Mouse (Mus musculus): Measurements from ENCODE around the gene Mthfd2. TPM values are rescaled to one million over a fixed set of nuclear protein-coding genes. Genes with fewer than 3 reads are reported as not detected.

Gene Mthfd2
- polyA plus RNA-seq (2014; fragmentation: Illumina TruSeq; extraction: RNeasy Lipid Tissue Mini Kit (QIAGEN cat#74804); ENCODE audit: low read depth, low replicate concordance), result 2.9 TPM

DNA sequence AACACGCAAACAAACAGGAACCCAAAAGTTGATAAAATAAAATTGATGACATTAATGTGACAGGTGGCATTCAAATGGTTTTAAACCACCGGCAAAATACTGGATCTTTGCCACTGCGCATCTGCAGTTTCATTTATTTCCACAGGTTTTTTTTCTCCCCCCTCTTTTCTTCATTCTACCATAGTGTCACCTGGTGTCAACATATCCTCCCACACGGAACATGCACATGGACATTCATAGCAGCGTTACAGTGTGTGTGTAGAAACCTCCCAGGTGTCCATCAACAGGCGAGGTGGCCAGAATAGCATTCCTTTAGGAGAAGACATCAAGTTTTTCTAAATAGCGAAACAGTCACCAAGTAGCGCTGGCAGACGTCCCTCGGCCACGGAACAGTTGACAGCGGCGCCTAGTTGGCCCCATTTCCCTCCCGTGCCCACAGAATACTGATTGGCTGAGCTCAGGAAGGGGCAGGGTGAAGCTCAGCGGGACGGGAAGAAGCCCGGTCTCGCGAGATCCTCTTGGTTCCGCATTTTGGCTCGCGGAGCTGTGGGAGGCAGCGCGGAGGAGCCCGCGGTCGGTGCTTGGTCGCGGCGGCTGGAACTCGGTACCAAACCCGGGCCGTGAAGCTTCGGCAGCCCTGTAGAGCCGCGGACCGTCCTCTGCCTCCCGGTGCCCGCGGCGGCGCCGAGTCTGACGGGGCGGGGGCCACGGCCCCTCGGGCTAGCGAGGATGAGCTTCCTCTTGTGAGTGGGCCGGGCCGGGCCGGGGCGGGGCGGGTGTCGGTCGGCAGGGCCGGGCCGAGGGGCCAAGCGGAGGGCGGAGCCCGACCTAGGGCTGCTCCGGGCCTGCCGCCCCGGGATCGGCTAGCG, at the start of gene Mthfd2, which contains the start of gene Mob1a:
Gene Mthfd2 (minus strand): TSS at position 384 of the 869 bp plus-strand sequence.
Gene Mob1a (plus strand): TSS at position 492 of the 869 bp plus-strand sequence.

DNA sequence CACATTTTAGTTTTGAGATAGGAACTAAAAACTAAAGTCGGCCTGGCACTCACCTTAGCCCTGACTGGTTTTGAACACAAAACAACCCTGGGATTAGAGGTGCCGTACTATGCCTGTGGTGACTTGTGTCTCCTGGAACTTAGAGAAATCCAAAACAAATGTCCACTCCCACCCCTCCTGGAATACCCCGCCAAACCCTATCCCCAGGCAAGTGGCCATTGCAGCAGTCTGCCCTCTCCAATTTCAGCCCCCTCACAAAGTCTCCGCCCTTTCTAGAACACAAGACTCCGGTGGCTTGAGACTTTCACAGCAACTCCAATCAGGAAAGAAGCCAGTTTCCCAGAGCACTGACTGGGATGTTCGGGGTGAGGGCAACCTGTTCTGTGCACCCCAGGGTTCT, 23.2 kb upstream of the Mthfd2 start, which contains the start of gene Bola3:
Gene Bola3 (plus strand): TSS at position 275 of the 400 bp plus-strand sequence.

Other genes with a start within 250 kb of the Mthfd2 start
- gene Pcgf1, start 248.0 kb downstream of the Mthfd2 start, polyA plus RNA-seq (2014; fragmentation: Illumina TruSeq; extraction: RNeasy Lipid Tissue Mini Kit (QIAGEN cat#74804); ENCODE audit: low read depth, low replicate concordance), result 10.6 TPM
- 0.76 TPM for gene Lbx2, start 239.5 kb downstream of the Mthfd2 start, polyA plus RNA-seq (2014; fragmentation: Illumina TruSeq; extraction: RNeasy Lipid Tissue Mini Kit (QIAGEN cat#74804); ENCODE audit: low read depth, low replicate concordance)
- 0.73 TPM for gene Ccdc142, start 224.3 kb downstream of the Mthfd2 start, polyA plus RNA-seq (2014; fragmentation: Illumina TruSeq; extraction: RNeasy Lipid Tissue Mini Kit (QIAGEN cat#74804); ENCODE audit: low read depth, low replicate concordance)
- gene Gm42688, start 224.3 kb downstream of the Mthfd2 start, polyA plus RNA-seq (2014; fragmentation: Illumina TruSeq; extraction: RNeasy Lipid Tissue Mini Kit (QIAGEN cat#74804); ENCODE audit: low read depth, low replicate concordance), result 1.6 TPM
- 134 TPM for gene Mrpl53, start 216.9 kb downstream of the Mthfd2 start, polyA plus RNA-seq (2014; fragmentation: Illumina TruSeq; extraction: RNeasy Lipid Tissue Mini Kit (QIAGEN cat#74804); ENCODE audit: low read depth, low replicate concordance)
- 11.1 TPM for gene Mogs, start 210.4 kb downstream of the Mthfd2 start, polyA plus RNA-seq (2014; fragmentation: Illumina TruSeq; extraction: RNeasy Lipid Tissue Mini Kit (QIAGEN cat#74804); ENCODE audit: low read depth, low replicate concordance)
- gene Wbp1, start 204.3 kb downstream of the Mthfd2 start, polyA plus RNA-seq (2014; fragmentation: Illumina TruSeq; extraction: RNeasy Lipid Tissue Mini Kit (QIAGEN cat#74804); ENCODE audit: low read depth, low replicate concordance), result 77.2 TPM
- gene Ino80b, start 200.5 kb downstream of the Mthfd2 start, polyA plus RNA-seq (2014; fragmentation: Illumina TruSeq; extraction: RNeasy Lipid Tissue Mini Kit (QIAGEN cat#74804); ENCODE audit: low read depth, low replicate concordance), result 9.5 TPM
- gene Rtkn, start 190.4 kb downstream of the Mthfd2 start, polyA plus RNA-seq (2014; fragmentation: Illumina TruSeq; extraction: RNeasy Lipid Tissue Mini Kit (QIAGEN cat#74804); ENCODE audit: low read depth, low replicate concordance), result 10.5 TPM
- gene Wdr54, start 169.5 kb downstream of the Mthfd2 start, polyA plus RNA-seq (2014; fragmentation: Illumina TruSeq; extraction: RNeasy Lipid Tissue Mini Kit (QIAGEN cat#74804); ENCODE audit: low read depth, low replicate concordance), result 1.9 TPM
- not detected for gene 1700003E16Rik, start 169.5 kb downstream of the Mthfd2 start, polyA plus RNA-seq (2014; fragmentation: Illumina TruSeq; extraction: RNeasy Lipid Tissue Mini Kit (QIAGEN cat#74804); ENCODE audit: low read depth, low replicate concordance)
- gene Dctn1, start 160.0 kb downstream of the Mthfd2 start, polyA plus RNA-seq (2014; fragmentation: Illumina TruSeq; extraction: RNeasy Lipid Tissue Mini Kit (QIAGEN cat#74804); ENCODE audit: low read depth, low replicate concordance), result 81.2 TPM
- not detected for gene Slc4a5, start 106.1 kb downstream of the Mthfd2 start, polyA plus RNA-seq (2014; fragmentation: Illumina TruSeq; extraction: RNeasy Lipid Tissue Mini Kit (QIAGEN cat#74804); ENCODE audit: low read depth, low replicate concordance)
- 25.4 TPM for gene Mob1a, start 108 bp upstream of the Mthfd2 start, polyA plus RNA-seq (2014; fragmentation: Illumina TruSeq; extraction: RNeasy Lipid Tissue Mini Kit (QIAGEN cat#74804); ENCODE audit: low read depth, low replicate concordance)
- gene Bola3, start 23.2 kb upstream of the Mthfd2 start, polyA plus RNA-seq (2014; fragmentation: Illumina TruSeq; extraction: RNeasy Lipid Tissue Mini Kit (QIAGEN cat#74804); ENCODE audit: low read depth, low replicate concordance), result 291 TPM
- gene Tet3, start 133.2 kb upstream of the Mthfd2 start, polyA plus RNA-seq (2014; fragmentation: Illumina TruSeq; extraction: RNeasy Lipid Tissue Mini Kit (QIAGEN cat#74804); ENCODE audit: low read depth, low replicate concordance), result 6.0 TPM
- gene Dguok, start 181.1 kb upstream of the Mthfd2 start, polyA plus RNA-seq (2014; fragmentation: Illumina TruSeq; extraction: RNeasy Lipid Tissue Mini Kit (QIAGEN cat#74804); ENCODE audit: low read depth, low replicate concordance), result 42.8 TPM
- gene Actg2, start 210.4 kb upstream of the Mthfd2 start, polyA plus RNA-seq (2014; fragmentation: Illumina TruSeq; extraction: RNeasy Lipid Tissue Mini Kit (QIAGEN cat#74804); ENCODE audit: low read depth, low replicate concordance), result 3.7 TPM
- 13.7 TPM for gene Stambp, start 246.8 kb upstream of the Mthfd2 start, polyA plus RNA-seq (2014; fragmentation: Illumina TruSeq; extraction: RNeasy Lipid Tissue Mini Kit (QIAGEN cat#74804); ENCODE audit: low read depth, low replicate concordance)